Mouse (Mus musculus) layer of hippocampus, postnatal 25 days (tissue): ENCODE data around the gene Scgb1b24. TPM values are rescaled to one million over a fixed set of nuclear protein-coding genes. Genes with fewer than 3 reads are reported as not detected.

Experiments
- DNase-seq, 2 experiments: peaks; one replicate each; pipeline ENCODE4 v3.0.0; 2022; ENCODE audit warnings: mixed read lengths in 2 of 2, low spot score in 1 of 2; ENCODE audit errors: extremely low spot score in 1 of 2
- total RNA-seq, 2 experiments: library from RNA; stranded (reverse); gene quantifications; 2 replicates each; pipeline ENCODE4 v1.2.3; 2021

Scgb1b24 gene
- total RNA-seq: not detected

DNA sequence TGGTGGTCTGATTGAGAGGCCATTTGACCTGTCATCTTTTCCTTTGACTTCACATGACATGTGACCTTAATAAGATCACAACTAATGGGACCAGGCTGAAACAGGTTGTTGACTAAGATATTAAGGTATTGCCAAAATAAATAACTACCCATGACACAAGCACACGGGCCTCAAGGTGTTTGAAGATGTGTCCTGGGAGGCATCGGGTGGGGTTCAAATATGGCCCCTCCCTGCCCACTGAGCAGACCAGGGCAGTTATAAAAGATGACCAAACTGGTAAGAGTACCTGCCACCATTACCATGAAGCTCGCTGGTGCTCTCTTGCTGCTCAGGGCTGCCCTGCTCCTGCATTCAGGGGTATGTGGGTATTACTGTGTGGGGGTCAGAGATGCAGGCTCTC lies at the start of gene Scgb1b24:
TSS of gene Scgb1b24 (plus strand) at position 301 of the 400 bp plus-strand sequence.
- DNase-seq: no peak

DNA sequence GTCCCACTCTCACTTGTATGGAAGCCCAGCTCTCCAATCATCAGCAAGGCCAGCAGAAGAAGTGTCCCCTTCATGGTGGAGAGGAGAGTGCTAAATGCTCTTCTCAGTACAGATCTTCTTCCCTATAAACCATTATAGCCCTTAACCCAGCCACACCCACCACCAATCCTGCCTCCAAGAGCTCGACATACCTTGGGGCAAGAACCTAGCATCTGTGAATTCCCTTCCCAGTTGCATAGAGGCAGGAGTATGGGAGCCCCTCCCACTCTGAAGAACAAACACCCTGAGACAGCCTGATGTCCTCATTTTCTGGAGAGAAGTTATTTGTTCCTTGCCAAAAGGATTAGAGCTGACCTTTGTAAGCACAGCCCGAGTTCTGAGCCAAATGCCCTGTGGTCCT lies 4.4 kb upstream of the Scgb1b24 start, which contains the start of gene Scgb2b24:
TSS of gene Scgb2b24 (minus strand) at position 101 of the 400 bp plus-strand sequence.
- DNase-seq: no peak

Other genes starting within 250 kb of the Scgb1b24 start
- not detected for gene Scgb2b21, start 223.3 kb upstream of the Scgb1b24 start, total RNA-seq
- gene Scgb2b24, start 4.5 kb upstream of the Scgb1b24 start, total RNA-seq: not detected
- gene Scgb2b26, start 201.2 kb downstream of the Scgb1b24 start, total RNA-seq: not detected